ENCODE assay signal across 28 mouse cellular contexts in the genomic region with DNA sequence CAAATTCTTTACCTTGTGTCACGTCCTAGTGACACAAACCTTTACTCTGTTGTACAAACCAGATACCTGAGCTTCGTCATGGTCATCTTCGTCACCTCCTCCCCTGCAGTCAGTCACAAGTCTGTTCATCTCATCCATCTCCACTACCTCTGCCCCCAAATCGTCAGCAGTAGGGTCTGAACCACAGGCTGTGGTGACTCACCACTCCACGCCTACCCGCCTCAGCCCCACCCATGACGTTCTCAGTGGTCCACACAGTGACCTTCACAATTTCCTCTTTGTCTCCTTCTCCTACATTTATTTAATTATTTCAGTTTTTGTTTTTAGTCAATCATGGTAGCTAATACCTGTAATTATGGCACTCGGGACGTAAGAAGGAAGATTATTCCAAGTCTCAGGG. TPM values are rescaled to one million over a fixed set of nuclear protein-coding genes. Genes with fewer than 3 reads are reported as not detected.
DNase-seq lines count a peak whose midpoint lies in the region; ATAC-seq lines count a peak whose summit lies in the region.
"Had no signal": no experiment of that assay in that cellular context is flagged by ENCODE, and none has a peak within 500 bp of the region (broad histone marks: within the 10 kb centered on the region; RNA-seq: fewer than 3 reads in every experiment).

No protein-coding gene starts in this region.

- peak; percentile 71 for DNase-seq in 416B (ENCODE audit: low read depth)
- peak; percentile 40 to 57 for DNase-seq in natural killer cell, adult 2 months (ENCODE audit: low spot score in 2 of 2)
- no peak for DNase-seq in thymus, postnatal 0 days (ENCODE audit: low spot score)
- DNase-seq in spleen, adult 12 weeks (ENCODE audit: low spot score) = no peak
- DNase-seq in frontal cortex, adult 2 months (ENCODE audit: extremely low spot score in 1 of 2, low spot score in 1 of 2) = no peak
- DNase-seq: adrenal gland, adult 8-10 months; adrenal gland, postnatal 25 days; cerebellum, adult 11-12 months; cerebellum, adult 8-10 months; cerebellum, postnatal 10 days; gastrocnemius, adult 2 months; gastrocnemius, postnatal 14 days; heart, adult 2 months had no signal

- ATAC-seq in common myeloid progenitor, adult 5-6 weeks (replicated peaks; ENCODE audit: low read depth, poor library complexity, severe bottlenecking) = peak; percentile 65; the same call in 1 of the 2 replicates
- peak; percentile 60 for ATAC-seq in megakaryocyte progenitor cell, adult 5-6 weeks (replicated peaks; ENCODE audit: poor library complexity)
- ATAC-seq: activated CD4-positive, CD25-positive, alpha-beta regulatory T cell, adult 4 months; CD4-positive, CD25-positive, alpha-beta regulatory T cell, adult 4 months; forebrain, embryonic 14.5 days had no signal

RNA-seq across cellular contexts. Expression of a gene that starts 15.3 kb away (rescaled TPM):
- total RNA-seq in common myeloid progenitor, adult 5-6 weeks (2017) = not detected in 2 replicates
- 0.12 and 0.25 TPM in 2 replicates for total RNA-seq in megakaryocyte progenitor cell, adult 5-6 weeks (2015)
- total RNA-seq in megakaryocyte progenitor cell, adult 5-6 weeks (2017) = 1.00 and 3.4 TPM in 2 replicates
- polyA plus RNA-seq in thymus, postnatal 0 days (2015; fragmentation: Nextera tagmentation; extraction: Ambion mirVana) = 0.59 and 1.0 TPM in 2 replicates
- 0.06 TPM in 1 of 2 replicates, not detected in the other for polyA plus RNA-seq in frontal cortex, adult 2 months (2012; rRNA removed)
- total RNA-seq: adrenal gland, postnatal 25 days; gastrocnemius, adult 2 months; gastrocnemius, postnatal 14 days; heart, adult 2 months; heart, postnatal 25 days; hematopoietic stem cell, adult 5-6 weeks had no signal
- polyA plus RNA-seq: activated CD4-positive, CD25-positive, alpha-beta regulatory T cell, adult 4 months; brain, embryonic 14.5 days; C2C12; CD4-positive, CD25-positive, alpha-beta regulatory T cell, adult 4 months; embryonic facial prominence, embryonic 12.5 days; embryonic facial prominence, embryonic 15.5 days; forebrain, embryonic 11.5 days; forebrain, embryonic 14.5 days; heart, adult 2 months; hindbrain, embryonic 12.5 days; hindbrain, embryonic 15.5 days; intestine, embryonic 14.5 days had no signal

RNA-seq across cellular contexts. Expression of a gene that starts 21.3 kb away (rescaled TPM):
- 5,370 and 6,793 TPM in 2 replicates for total RNA-seq in common myeloid progenitor, adult 5-6 weeks (2017)
- total RNA-seq in megakaryocyte progenitor cell, adult 5-6 weeks (2015) = 1,695 and 1,778 TPM in 2 replicates
- 4,041 and 4,700 TPM in 2 replicates for total RNA-seq in megakaryocyte progenitor cell, adult 5-6 weeks (2017)
- polyA plus RNA-seq in thymus, postnatal 0 days (2015; fragmentation: Nextera tagmentation; extraction: Ambion mirVana) = 905 and 976 TPM in 2 replicates
- 236 and 294 TPM in 2 replicates for polyA plus RNA-seq in frontal cortex, adult 2 months (2012; rRNA removed)

RNA-seq across cellular contexts. Expression of a gene that starts 46.2 kb away (rescaled TPM):
- 59.5 and 65.3 TPM in 2 replicates for total RNA-seq in common myeloid progenitor, adult 5-6 weeks (2017)
- 55.0 and 70.9 TPM in 2 replicates for total RNA-seq in megakaryocyte progenitor cell, adult 5-6 weeks (2015)
- 57.4 and 71.0 TPM in 2 replicates for total RNA-seq in megakaryocyte progenitor cell, adult 5-6 weeks (2017)
- 21.7 and 25.0 TPM in 2 replicates for polyA plus RNA-seq in thymus, postnatal 0 days (2015; fragmentation: Nextera tagmentation; extraction: Ambion mirVana)
- 32.8 and 35.0 TPM in 2 replicates for polyA plus RNA-seq in frontal cortex, adult 2 months (2012; rRNA removed)

Comparison
In these comparisons a context has a peak if more than half of its experiments do, and no peak if none do; other contexts are left out.
1. DNase-seq: peak in 416B (single experiment) and natural killer cell, adult 2 months (2 of 2); none in thymus, postnatal 0 days (single experiment), spleen, adult 12 weeks (single experiment) and frontal cortex, adult 2 months (0 of 2).